10 mouse cellular contexts compared by ENCODE assay signal in the genomic region with DNA sequence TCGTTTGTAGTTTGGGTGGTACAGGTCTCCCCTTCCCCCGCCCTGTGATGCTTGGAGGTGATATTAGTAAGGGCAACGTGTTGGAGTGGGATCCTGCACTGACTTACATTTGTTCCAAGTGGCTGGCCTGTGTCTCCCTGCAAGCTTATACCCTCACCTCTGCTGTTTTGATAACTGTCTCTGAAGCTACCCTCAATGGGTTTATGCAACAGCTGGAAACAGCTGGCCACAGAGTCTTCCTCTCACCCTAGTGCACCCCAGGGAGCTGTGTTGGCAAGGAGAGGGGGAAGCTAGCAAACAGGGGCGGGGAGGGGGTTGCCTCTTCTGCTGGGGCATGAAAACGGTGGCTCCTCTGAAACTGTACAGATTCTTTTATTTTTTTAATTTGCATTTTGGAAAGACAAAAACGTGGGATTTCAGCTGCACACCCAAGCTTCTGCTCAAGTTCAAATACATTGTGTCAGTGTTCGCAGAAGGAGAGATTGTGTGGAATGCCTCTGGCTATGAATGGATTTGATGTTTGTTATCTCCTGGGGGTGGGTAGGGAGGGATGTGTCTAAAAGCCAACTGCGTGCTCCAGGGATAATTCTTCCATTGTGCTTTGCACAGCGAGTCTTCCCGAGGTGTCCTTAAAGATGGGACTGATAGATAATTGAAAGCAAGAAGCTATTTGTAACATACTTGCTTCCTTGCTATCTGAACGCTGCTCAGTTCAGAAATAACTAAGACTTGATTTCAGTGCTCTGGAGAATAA.
DNase-seq lines count a peak whose midpoint lies in the region; ATAC-seq and TF ChIP-seq lines count a peak whose summit lies in the region.
"Had no signal": no experiment of that assay in that cellular context is flagged by ENCODE, and none has a peak within 500 bp of the region (broad histone marks: within the 10 kb centered on the region; RNA-seq: fewer than 3 reads in every experiment).

No protein-coding gene starts in this region.

- H3K4me2 ChIP-seq in neural tube, embryonic 12.5 days (replicated peaks) = no peak overlapping the region
- H3K4me2 ChIP-seq: intestine, embryonic 15.5 days; lung, embryonic 14.5 days had no signal

- no peak overlapping the region for H3K9ac ChIP-seq in neural tube, embryonic 12.5 days
- H3K9ac ChIP-seq: intestine, embryonic 15.5 days; lung, embryonic 14.5 days had no signal

- peak; percentile 21; the same call in 1 of the 2 replicates for ATAC-seq in neural tube, embryonic 12.5 days (ENCODE audit: low FRiP score, low read depth)
- ATAC-seq: intestine, embryonic 15.5 days had no signal

- WGBS in neural tube, embryonic 12.5 days = 28% methylated on average over 11 of the region's 11 CpGs
- 23% methylated on average over 11 of the region's 11 CpGs for WGBS in cerebellum, adult 2 months

- no peak for TF ChIP-seq POLR2A in cerebellum, adult 2 months (IDR thresholded peaks at IDR 0.05; ENCODE audit: borderline replicate concordance, insufficient read depth, low read length)

- H3K9me3 ChIP-seq in neural tube, embryonic 12.5 days = no peaks in the 10 kb centered on the region
- H3K9me3 ChIP-seq: intestine, embryonic 15.5 days had no signal

- no peak overlapping the region for H3K27ac ChIP-seq in neural tube, embryonic 12.5 days
- no peak overlapping the region for H3K27ac ChIP-seq in cerebellum, adult 2 months (ENCODE audit: insufficient read depth, low read length)
- H3K27ac ChIP-seq: intestine, embryonic 15.5 days had no signal

- H3K27me3 ChIP-seq in neural tube, embryonic 12.5 days (replicated peaks) = no peaks in the 10 kb centered on the region
- H3K27me3 ChIP-seq in cerebellum, adult 2 months (ENCODE audit: control insufficient read depth, insufficient read depth, low read length) = no peaks in the 10 kb centered on the region
- H3K27me3 ChIP-seq: intestine, embryonic 15.5 days had no signal

- no peak for TF ChIP-seq CTCF in cerebellum, adult 2 months (IDR thresholded peaks at IDR 0.05; ENCODE audit: borderline replicate concordance, insufficient read depth, low read depth, low read length)

- peaks cover 24% of the 10 kb centered on the region for H3K4me1 ChIP-seq in neural tube, embryonic 12.5 days
- H3K4me1 ChIP-seq in cerebellum, adult 2 months (ENCODE audit: control insufficient read depth, insufficient read depth, low read length) = no peaks in the 10 kb centered on the region

- no peaks in the 10 kb centered on the region for H3K36me3 ChIP-seq in neural tube, embryonic 12.5 days
- H3K36me3 ChIP-seq: intestine, embryonic 15.5 days had no signal

- no peak overlapping the region for H3K4me3 ChIP-seq in neural tube, embryonic 12.5 days
- H3K4me3 ChIP-seq in cerebellum, adult 2 months (replicated peaks; ENCODE audit: insufficient read depth, low read depth, low read length) = no peak overlapping the region
- H3K4me3 ChIP-seq: intestine, embryonic 15.5 days had no signal

- peak; percentile 32 to 49 for DNase-seq in heart, postnatal 36 days
- no peak for DNase-seq in heart, postnatal 25 days (ENCODE audit: low spot score)
- no peak for DNase-seq in neural tube, embryonic 10.5 days (ENCODE audit: extremely low spot score, low spot score)
- DNase-seq in kidney, postnatal 36 days = peak; percentile 17 to 33
- no peak for DNase-seq in cerebellum, adult 2 months
- DNase-seq in right cerebral cortex, postnatal 10 days (ENCODE audit: low spot score in 2 of 2) = no peak
- DNase-seq: adrenal gland, adult 2 months; lung, embryonic 14.5 days had no signal

- intact Hi-C loops in heart, postnatal 36 days (cut with DNase I) = no loop called here
- intact Hi-C loops in heart, postnatal 25 days (cut with DNase I) = no loop called here

Comparison
In these comparisons a context has a peak if more than half of its experiments do, and no peak if none do; other contexts are left out.
1. DNase-seq: peak in heart, postnatal 36 days (2 of 2) and kidney, postnatal 36 days (2 of 2); none in heart, postnatal 25 days (single experiment), neural tube, embryonic 10.5 days (single experiment), cerebellum, adult 2 months (0 of 2) and right cerebral cortex, postnatal 10 days (0 of 2).